Comparison of ENCODE assay signal across 8 mouse cellular contexts in the genomic region with DNA sequence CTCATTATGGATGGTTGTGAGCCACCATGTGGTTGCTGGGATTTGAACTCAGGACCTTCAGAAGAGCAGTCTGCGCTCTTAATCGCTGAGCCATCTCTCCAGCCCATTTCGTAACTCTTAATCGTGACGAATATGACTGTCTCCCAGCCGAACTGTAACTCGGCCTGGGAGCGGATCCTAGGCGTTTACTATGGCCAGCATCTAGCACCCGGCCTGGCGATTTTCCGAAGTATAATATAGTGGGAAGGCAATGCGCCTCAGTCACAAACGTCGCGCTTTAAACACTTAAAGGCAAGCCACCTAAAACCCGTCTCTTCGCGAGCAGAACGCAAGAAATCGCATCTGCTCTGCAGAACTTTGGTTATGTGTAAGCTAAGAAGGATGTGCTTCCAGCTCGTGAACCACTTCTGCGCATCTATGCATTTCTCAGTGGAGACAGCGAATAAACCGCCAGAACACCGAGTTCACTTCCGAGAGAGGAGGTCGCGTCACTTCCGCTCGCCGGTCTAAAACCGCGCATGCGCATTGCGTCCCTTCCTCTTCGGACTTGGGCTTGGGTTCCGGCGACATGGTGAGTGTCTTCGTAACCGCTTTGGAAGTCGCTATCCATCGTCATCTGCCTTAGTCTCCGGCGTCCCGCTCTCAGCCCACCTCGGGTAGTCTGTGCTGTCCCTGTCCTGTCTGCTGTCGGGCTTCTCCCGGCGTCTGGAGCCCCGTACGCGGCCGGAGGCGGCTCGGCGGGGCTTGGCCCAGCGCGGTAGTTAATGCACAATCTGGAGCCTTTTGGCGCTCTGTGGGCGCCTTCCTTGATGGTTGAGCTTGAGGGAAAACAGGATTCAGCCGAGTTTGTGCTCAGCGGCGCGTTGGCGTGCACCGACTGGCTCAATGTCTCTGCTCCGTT. TPM values are rescaled to one million over a fixed set of nuclear protein-coding genes. Genes with fewer than 3 reads are reported as not detected.
A peak's percentile ranks its signal among the peaks of the same experiment; 100 is the strongest.
DNase-seq lines count a peak whose midpoint lies in the region; ATAC-seq and TF ChIP-seq lines count a peak whose summit lies in the region.

A gene (plus strand): TSS at position 538 of the 901 bp plus-strand sequence.

- TF ChIP-seq EP300 in liver, embryonic 14.5 days (IDR thresholded peaks at IDR 0.05; ENCODE audit: low read depth), result no peak
- TF ChIP-seq EP300 in stomach, postnatal 0 days (optimal IDR thresholded peaks at IDR 0.05), result no peak

- peak within 1 kb of the TSS; percentile 83 for H3K9ac ChIP-seq in heart, embryonic 15.5 days
- H3K9ac ChIP-seq in liver, embryonic 14.5 days (replicated peaks), result peak within 1 kb of the TSS; percentile 85
- peak within 1 kb of the TSS; percentile 90 for H3K9ac ChIP-seq in neural tube, embryonic 11.5 days (ENCODE audit: low read length)
- peak within 1 kb of the TSS; percentile 90 for H3K9ac ChIP-seq in stomach, postnatal 0 days (ENCODE audit: low read length)

- H3K27ac ChIP-seq in forebrain, embryonic 10.5 days, result peak within 1 kb of the TSS; percentile 94
- H3K27ac ChIP-seq in heart, embryonic 15.5 days, result peak within 1 kb of the TSS; percentile 89
- peak within 1 kb of the TSS; percentile 86 for H3K27ac ChIP-seq in liver, embryonic 14.5 days
- H3K27ac ChIP-seq in neural tube, embryonic 11.5 days (ENCODE audit: low read depth, low read length), result peak within 1 kb of the TSS; percentile 82
- H3K27ac ChIP-seq in stomach, postnatal 0 days (replicated peaks), result peak within 1 kb of the TSS; percentile 90

- ATAC-seq in CD4-positive, CD25-positive, alpha-beta regulatory T cell, adult 4 months, result peak; percentile 93
- ATAC-seq in heart, embryonic 15.5 days (replicated peaks; ENCODE audit: insufficient number of reproducible peaks, insufficient read depth, low FRiP score, low read depth), result peak; percentile 87
- ATAC-seq in liver, embryonic 14.5 days (ENCODE audit: insufficient read depth), result peak; percentile 85
- peak; percentile 91 for ATAC-seq in neural tube, embryonic 11.5 days (ENCODE audit: insufficient read depth, low FRiP score, low TSS enrichment)
- peak; percentile 93 for ATAC-seq in stomach, postnatal 0 days (ENCODE audit: low FRiP score, low TSS enrichment)

- H3K4me1 ChIP-seq in forebrain, embryonic 10.5 days, result peaks cover 20% of the 10 kb centered on the region
- H3K4me1 ChIP-seq in heart, embryonic 15.5 days (replicated peaks), result peaks cover 20% of the 10 kb centered on the region
- H3K4me1 ChIP-seq in liver, embryonic 14.5 days (replicated peaks; ENCODE audit: control insufficient read depth in 2 of 2, insufficient read depth in 2 of 2, low read length in 1 of 2), result peaks cover 7 to 18% of the 10 kb centered on the region in 2 experiments
- peaks cover 9% of the 10 kb centered on the region for H3K4me1 ChIP-seq in neural tube, embryonic 11.5 days (ENCODE audit: control insufficient read depth, insufficient read depth, low read length)
- H3K4me1 ChIP-seq in stomach, postnatal 0 days (replicated peaks; ENCODE audit: control insufficient read depth, insufficient read depth), result 0 out of 2 replicates have a peak, but pooled peaks cover 3% of the 10 kb centered on the region

- H3K9me3 ChIP-seq in forebrain, embryonic 10.5 days, result no peaks in the 10 kb centered on the region
- no peaks in the 10 kb centered on the region for H3K9me3 ChIP-seq in heart, embryonic 15.5 days (replicated peaks)
- no peaks in the 10 kb centered on the region for H3K9me3 ChIP-seq in liver, embryonic 14.5 days (ENCODE audit: control insufficient read depth, low read length)
- no peaks in the 10 kb centered on the region for H3K9me3 ChIP-seq in neural tube, embryonic 11.5 days (ENCODE audit: control insufficient read depth, low read length)
- no peaks in the 10 kb centered on the region for H3K9me3 ChIP-seq in stomach, postnatal 0 days (ENCODE audit: control insufficient read depth, low read length)

- WGBS in forebrain, embryonic 10.5 days, result 2% methylated on average over 68 of the region's 68 CpGs
- 2% methylated on average over 68 of the region's 68 CpGs for WGBS in heart, embryonic 15.5 days
- 2% methylated on average over 68 of the region's 68 CpGs for WGBS in liver, embryonic 14.5 days (ENCODE audit: insufficient replicate concordance)
- WGBS in neural tube, embryonic 11.5 days, result 2% methylated on average over 68 of the region's 68 CpGs
- WGBS in stomach, postnatal 0 days, result 2% methylated on average over 68 of the region's 68 CpGs

- peak within 1 kb of the TSS; percentile 84 for H3K4me2 ChIP-seq in heart, embryonic 15.5 days
- H3K4me2 ChIP-seq in liver, embryonic 14.5 days (ENCODE audit: low read depth), result peak within 1 kb of the TSS; percentile 62
- H3K4me2 ChIP-seq in neural tube, embryonic 11.5 days (ENCODE audit: low read depth), result peak within 1 kb of the TSS; percentile 68
- peak within 1 kb of the TSS; percentile 69 for H3K4me2 ChIP-seq in stomach, postnatal 0 days (replicated peaks; ENCODE audit: low read depth)

- H3K4me3 ChIP-seq in forebrain, embryonic 10.5 days, result peak within 1 kb of the TSS; percentile 77
- H3K4me3 ChIP-seq in heart, embryonic 15.5 days, result peak within 1 kb of the TSS; percentile 81
- H3K4me3 ChIP-seq in liver, embryonic 14.5 days (ENCODE audit: insufficient read depth in 1 of 2, low read depth in 2 of 2, low read length in 2 of 2), result peak within 1 kb of the TSS; percentile 69 to 77
- H3K4me3 ChIP-seq in neural tube, embryonic 11.5 days (ENCODE audit: low read depth, low read length), result peak within 1 kb of the TSS; percentile 84
- peak within 1 kb of the TSS; percentile 74 for H3K4me3 ChIP-seq in stomach, postnatal 0 days (ENCODE audit: low read depth, low read length)

- no peak for TF ChIP-seq CTCF in liver, embryonic 14.5 days (IDR thresholded peaks at IDR 0.05; ENCODE audit: low read depth)
- no peak for TF ChIP-seq CTCF in stomach, postnatal 0 days (IDR thresholded peaks at IDR 0.05; ENCODE audit: low read depth)

- no peaks in the 10 kb centered on the region for H3K27me3 ChIP-seq in forebrain, embryonic 10.5 days (ENCODE audit: poor library complexity, severe bottlenecking)
- no peaks in the 10 kb centered on the region for H3K27me3 ChIP-seq in heart, embryonic 15.5 days
- H3K27me3 ChIP-seq in liver, embryonic 14.5 days (ENCODE audit: control insufficient read depth, insufficient read depth, low read length), result no peaks in the 10 kb centered on the region
- H3K27me3 ChIP-seq in neural tube, embryonic 11.5 days (ENCODE audit: control insufficient read depth, insufficient read depth, low read length), result no peaks in the 10 kb centered on the region
- no peaks in the 10 kb centered on the region for H3K27me3 ChIP-seq in stomach, postnatal 0 days (ENCODE audit: control insufficient read depth, insufficient read depth, low read length)

- peaks cover 40% of the 10 kb centered on the region for H3K36me3 ChIP-seq in forebrain, embryonic 10.5 days (replicated peaks)
- H3K36me3 ChIP-seq in heart, embryonic 15.5 days, result peaks cover 32% of the 10 kb centered on the region
- peaks cover 28% of the 10 kb centered on the region for H3K36me3 ChIP-seq in liver, embryonic 14.5 days (replicated peaks; ENCODE audit: control insufficient read depth, insufficient read depth, low read depth)
- peaks cover 8% of the 10 kb centered on the region for H3K36me3 ChIP-seq in neural tube, embryonic 11.5 days (ENCODE audit: control insufficient read depth, insufficient read depth, low read length)
- peaks cover 10% of the 10 kb centered on the region; the same call in 1 of the 2 replicates for H3K36me3 ChIP-seq in stomach, postnatal 0 days (ENCODE audit: control insufficient read depth, insufficient read depth, low read length)

- DNase-seq in c-Kit-negative CD71-positive TER-119-positive erythroid progenitor cells, embryonic 14.5 days (ENCODE audit: low read depth, low spot score), result peak; percentile 92
- peak; percentile 95 for DNase-seq in forebrain, embryonic 10.5 days (ENCODE audit: extremely low spot score, low spot score)
- DNase-seq in kidney, postnatal 25 days, result peak; percentile 97
- peak; percentile 89 to 92 (median 90) for DNase-seq in liver, embryonic 14.5 days (ENCODE audit: low read depth in 3 of 3, low spot score in 3 of 3)
- DNase-seq in neural tube, embryonic 11.5 days (ENCODE audit: low spot score), result peak; percentile 96
- peak; percentile 95 for DNase-seq in stomach, postnatal 0 days (ENCODE audit: low spot score)

RNA-seq across cellular contexts. Expression of the gene that starts here (rescaled TPM):
- 1,000 to 10,000 TPM; 2,103 to 2,879 TPM for polyA plus RNA-seq in CD4-positive, CD25-positive, alpha-beta regulatory T cell, adult 4 months (2017; shearing (Covaris generic))
- 1,402 and 1,403 TPM in 2 replicates for polyA plus RNA-seq in forebrain, embryonic 10.5 days (2016; fragmentation: Nextera tagmentation; extraction: Ambion mirVana)
- 860 and 1,102 TPM in 2 replicates for polyA plus RNA-seq in heart, embryonic 15.5 days (2015; fragmentation: Nextera tagmentation; extraction: Ambion mirVana)
- polyA plus RNA-seq in liver, embryonic 14.5 days (2012; rRNA removed), result 415 and 957 TPM in 2 replicates
- 1,180 and 1,233 TPM in 2 replicates for polyA plus RNA-seq in liver, embryonic 14.5 days (2014; fragmentation: Nextera tagmentation; extraction: Ambion mirVana)
- 1,430 and 1,523 TPM in 2 replicates for polyA plus RNA-seq in neural tube, embryonic 11.5 days (2014; fragmentation: Nextera tagmentation; extraction: Ambion mirVana)
- 2,096 and 2,231 TPM in 2 replicates for polyA plus RNA-seq in stomach, postnatal 0 days (2015; fragmentation: Nextera tagmentation; extraction: Ambion mirVana)

Comparison
In these comparisons a context has a peak if more than half of its experiments do, and no peak if none do; other contexts are left out.
1. Peak in every context shown above with its lines: DNase-seq, ATAC-seq, H3K4me3 ChIP-seq and H3K27ac ChIP-seq.